Mouse (Mus musculus) lung, embryonic 15.5 days (tissue): ENCODE results near the gene Sema4b. TPM values are rescaled to one million over a fixed set of nuclear protein-coding genes. Genes with fewer than 3 reads are reported as not detected.
A peak's percentile ranks its signal among the peaks of the same experiment; 100 is the strongest.

ENCODE experiments used
- ATAC-seq: fragments of 200-750 bp; cut with Nextera tagmentation; 2 replicates; pipeline ENCODE4 v1.8.0; 2017; ENCODE audit warnings: moderate number of reproducible peaks, borderline replicate concordance; ENCODE audit not compliant: low FRiP score, low TSS enrichment; ENCODE audit errors: extremely low read depth
- H3K27ac ChIP-seq: fragments of 300-500 bp; sonication (generic); 2 replicates; pipeline ENCODE4 v1.5.1; 2015; ENCODE audit warnings: moderate library complexity, mild to moderate bottlenecking, inconsistent platforms
- H3K27me3 ChIP-seq: fragments of 300-500 bp; sonication (generic); 2 replicates; pipeline ENCODE4 v1.6.1; 2015; ENCODE audit warnings: inconsistent platforms
- H3K36me3 ChIP-seq: fragments of 300-500 bp; sonication (generic); 2 replicates; pipeline ENCODE4 v1.6.1; 2015; ENCODE audit warnings: inconsistent platforms
- H3K4me1 ChIP-seq: fragments of 300-500 bp; sonication (generic); 2 replicates; pipeline ENCODE4 v1.6.1; 2015; ENCODE audit warnings: inconsistent platforms
- H3K4me2 ChIP-seq: fragments of 300-500 bp; sonication (generic); 2 replicates; pipeline ENCODE4 v1.6.1; 2015; ENCODE audit warnings: inconsistent platforms, mild to moderate bottlenecking, moderate library complexity
- H3K4me3 ChIP-seq: fragments of 300-500 bp; sonication (generic); 2 replicates; pipeline ENCODE4 v1.5.1; 2015; ENCODE audit warnings: mild to moderate bottlenecking, inconsistent platforms
- H3K9ac ChIP-seq: fragments of 300-500 bp; sonication (generic); 2 replicates; pipeline ENCODE4 v1.6.1; 2015; ENCODE audit warnings: inconsistent platforms
- H3K9me3 ChIP-seq: fragments of 300-500 bp; sonication (generic); 2 replicates; pipeline ENCODE4 v1.6.1; 2016; ENCODE audit warnings: inconsistent platforms
- WGBS: fragments of 180-500 bp; shearing (Covaris S2); methylation state at CpG from one replicate; pipeline ENCODE4 v1.1.7; 2015; 5-methylcytosine and 5-hydroxymethylcytosine counted together
- polyA plus RNA-seq: library from polyadenylated mRNA; unstranded; fragments of >200 nt; fragmentation: Nextera tagmentation; extraction: Ambion mirVana; gene quantifications from 2 replicates; pipeline ENCODE4 v1.2.1, GENCODE M21; 2015

The Sema4b gene
- polyA plus RNA-seq, 1 experiment from 2014 or later: 14.9 TPM

GRCm38 (mm10) chr7:80260625-80261371 is 74.2 kb downstream of the Sema4b start, which contains the start of gene Ngrn:
Gene Ngrn (plus strand): TSS chr7:80261215.
- Histone ChIP-seq H3K27me3 (peaks cover 5% of the 10 kb centered on the region; the same call in 1 of the 2 replicates), H3K4me1 (peaks cover 14% of the 10 kb centered on the region), H3K4me3 (peak within 1 kb of the TSS; percentile 63), H3K4me2 (peak within 1 kb of the TSS; percentile 83), H3K9me3 (no peaks in the 10 kb centered on the region), H3K36me3 (peaks cover 25% of the 10 kb centered on the region), H3K27ac (peak within 1 kb of the TSS; percentile 72), H3K9ac (peak within 1 kb of the TSS; percentile 71)
- whole genome bisulfite sequencing: 22% methylated on average over 40 of the region's 40 CpGs
- ATAC-seq: peak; percentile 87; the same call in 1 of the 2 replicates

GRCm38 (mm10) chr7:80261372-80261990 is 74.8 kb downstream of the Sema4b start:
- Histone ChIP-seq H3K27me3 (peaks cover 5% of the 10 kb centered on the region; the same call in 1 of the 2 replicates), H3K4me2 (peak overlapping the region; percentile 83), H3K27ac (peak overlapping the region; percentile 72), H3K36me3 (peaks cover 31% of the 10 kb centered on the region), H3K9ac (peak overlapping the region; percentile 71), H3K4me3 (peak overlapping the region; percentile 63), H3K4me1 (peaks cover 14% of the 10 kb centered on the region), H3K9me3 (no peaks in the 10 kb centered on the region)
- peak; percentile 51; the same call in 1 of the 2 replicates for ATAC-seq
- WGBS: 1% methylated on average over 31 of the region's 32 CpGs

GRCm38 (mm10) chr7:80264606-80265005 is 78.0 kb downstream of the Sema4b start:
- Histone ChIP-seq H3K36me3 (peaks cover 36% of the 10 kb centered on the region), H3K9ac (no peak overlapping the region)
- 84% methylated on average over 12 of the region's 12 CpGs for WGBS

GRCm38 (mm10) chr7:80267764-80268163 is 81.1 kb downstream of the Sema4b start:
- H3K4me3 ChIP-seq: no peak overlapping the region
- no peak overlapping the region for H3K27ac ChIP-seq
- no peak overlapping the region for H3K4me2 ChIP-seq
- no peak for ATAC-seq
- 73% methylated on average over 1 of the region's 1 CpGs for WGBS
- peaks cover 23% of the 10 kb centered on the region for H3K4me1 ChIP-seq
- H3K27me3 ChIP-seq: no peaks in the 10 kb centered on the region
- H3K9me3 ChIP-seq: no peaks in the 10 kb centered on the region
- H3K36me3 ChIP-seq: peaks cover 36% of the 10 kb centered on the region
- no peak overlapping the region for H3K9ac ChIP-seq

More at GRCm38 (mm10) chr7:80264606-80265005, 78.0 kb downstream of the Sema4b start:
- no peak overlapping the region for H3K27ac ChIP-seq
- no peaks in the 10 kb centered on the region for H3K9me3 ChIP-seq
- H3K27me3 ChIP-seq: peaks cover 1% of the 10 kb centered on the region; the same call in 1 of the 2 replicates
- no peak overlapping the region for H3K4me2 ChIP-seq
- H3K4me3 ChIP-seq: no peak overlapping the region
- no peak for ATAC-seq
- H3K4me1 ChIP-seq: peaks cover 22% of the 10 kb centered on the region

GRCm38 (mm10) chr7:80268897-80269750 is 82.5 kb downstream of the Sema4b start, which contains the start of gene Vps33b:
Gene Vps33b (plus strand): TSS chr7:80269649.
- Histone ChIP-seq H3K27me3 (no peaks in the 10 kb centered on the region), H3K4me3 (peak within 1 kb of the TSS; percentile 90), H3K9ac (peak within 1 kb of the TSS; percentile 76), H3K4me1 (peaks cover 23% of the 10 kb centered on the region), H3K4me2 (peak within 1 kb of the TSS; percentile 92), H3K36me3 (peaks cover 31% of the 10 kb centered on the region), H3K27ac (peak within 1 kb of the TSS; percentile 66), H3K9me3 (no peaks in the 10 kb centered on the region)
- ATAC-seq: peak; percentile 92
- 3% methylated on average over 21 of the region's 21 CpGs for WGBS

- peak; percentile 58 for ATAC-seq
Observed at GRCm38 (mm10) chr7:80269751-80270255, 83.2 kb downstream of the Sema4b start.

GRCm38 (mm10) chr7:80273456-80273855 is 86.8 kb downstream of the Sema4b start:
- Histone ChIP-seq H3K36me3 (peaks cover 39% of the 10 kb centered on the region), H3K4me1 (peaks cover 22% of the 10 kb centered on the region), H3K27me3 (no peaks in the 10 kb centered on the region), H3K4me3 (no peak overlapping the region), H3K9ac (no peak overlapping the region), H3K4me2 (no peak overlapping the region), H3K9me3 (no peaks in the 10 kb centered on the region), H3K27ac (no peak overlapping the region)
- 85% methylated on average over 2 of the region's 2 CpGs for WGBS
- no peak for ATAC-seq

More at GRCm38 (mm10) chr7:80269751-80270255, 83.2 kb downstream of the Sema4b start:
- Histone ChIP-seq H3K9me3 (no peaks in the 10 kb centered on the region), H3K4me3 (peak overlapping the region; percentile 90), H3K4me2 (peak overlapping the region; percentile 92), H3K9ac (peak overlapping the region; percentile 76), H3K27me3 (no peaks in the 10 kb centered on the region), H3K27ac (peak overlapping the region; percentile 66; the same call in 1 of the 2 replicates), H3K4me1 (peaks cover 23% of the 10 kb centered on the region), H3K36me3 (peaks cover 31% of the 10 kb centered on the region)
- 2% methylated on average over 23 of the region's 23 CpGs for WGBS

Other genes with a start within 250 kb of the Sema4b start
- 15.5 and 17.6 TPM in 2 replicates for gene Zfp710, start 162.0 kb upstream of the Sema4b start, polyA plus RNA-seq
- gene Idh2, start 71.4 kb upstream of the Sema4b start, polyA plus RNA-seq: 690 and 692 TPM in 2 replicates
- gene Cib1, start 46.0 kb downstream of the Sema4b start, polyA plus RNA-seq: 79.1 and 90.8 TPM in 2 replicates
- 3.0 and 4.0 TPM in 2 replicates for gene Gdpgp1, start 46.0 kb downstream of the Sema4b start, polyA plus RNA-seq
- gene Ttll13, start 59.5 kb downstream of the Sema4b start, polyA plus RNA-seq: 0.73 and 0.93 TPM in 2 replicates
- 44.6 and 45.7 TPM in 2 replicates for gene Ngrn, start 74.4 kb downstream of the Sema4b start, polyA plus RNA-seq
- gene Vps33b, start 82.8 kb downstream of the Sema4b start, polyA plus RNA-seq: 9.5 and 11.1 TPM in 2 replicates
- gene Prc1, start 107.6 kb downstream of the Sema4b start, polyA plus RNA-seq: 170 and 177 TPM in 2 replicates
- gene Rccd1, start 137.6 kb downstream of the Sema4b start, polyA plus RNA-seq: 6.6 and 10.2 TPM in 2 replicates
- 36.8 and 42.2 TPM in 2 replicates for gene Unc45a, start 154.2 kb downstream of the Sema4b start, polyA plus RNA-seq
- 19.6 and 21.2 TPM in 2 replicates for gene Hddc3, start 156.3 kb downstream of the Sema4b start, polyA plus RNA-seq
- gene Man2a2, start 184.5 kb downstream of the Sema4b start, polyA plus RNA-seq: 18.4 and 22.3 TPM in 2 replicates
- 15.2 and 17.8 TPM in 2 replicates for gene Fes, start 201.1 kb downstream of the Sema4b start, polyA plus RNA-seq
- gene Furin, start 218.6 kb downstream of the Sema4b start, polyA plus RNA-seq: 16.3 and 16.7 TPM in 2 replicates